Mouse (Mus musculus): Measurements from ENCODE around the gene Smarca4. TPM values are rescaled to one million over a fixed set of nuclear protein-coding genes. Genes with fewer than 3 reads are reported as not detected.

The Smarca4 gene
- total and polyA plus RNA-seq, 2 experiments from 2014 or later = 22.2 to 55.9 TPM

- no peak overlapping the region for H3K27ac ChIP-seq (ENCODE audit: low read depth)
- DNase-seq (ENCODE audit: low spot score) = no peak
- H3K4me1 ChIP-seq (ENCODE audit: control insufficient read depth, insufficient read depth) = no peaks in the 10 kb centered on the region
- peaks cover 91% of the 10 kb centered on the region for H3K36me3 ChIP-seq (replicated peaks; ENCODE audit: control insufficient read depth, insufficient read depth, low read length)
- no peak overlapping the region for H3K4me2 ChIP-seq (ENCODE audit: low read depth, low read length)
- no peak for ATAC-seq (ENCODE audit: insufficient read depth, low read depth)
- no peak overlapping the region for H3K9ac ChIP-seq (replicated peaks; ENCODE audit: low read depth, low read length)
- WGBS = 95% methylated on average over 10 of the region's 10 CpGs
- H3K27me3 ChIP-seq (ENCODE audit: control insufficient read depth, insufficient read depth, low read length) = no peaks in the 10 kb centered on the region
- no peak overlapping the region for H3K4me3 ChIP-seq (ENCODE audit: low read depth, low read length)
- H3K9me3 ChIP-seq (replicated peaks; ENCODE audit: control insufficient read depth, low read length) = no peaks in the 10 kb centered on the region
- TF ChIP-seq CTCF (IDR thresholded peaks at IDR 0.05; ENCODE audit: low read depth) (no peak), EP300 (IDR thresholded peaks at IDR 0.05; ENCODE audit: low read depth) (no peak)
Observed at GRCm38 (mm10) chr9:21575253-21575652, 40.7 kb upstream of the Smarca4 start.

GRCm38 (mm10) chr9:21576286-21576685 is 39.7 kb upstream of the Smarca4 start:
- Histone ChIP-seq H3K9ac (replicated peaks; ENCODE audit: low read depth, low read length) (no peak overlapping the region), H3K36me3 (replicated peaks; ENCODE audit: control insufficient read depth, insufficient read depth, low read length) (peaks cover 92% of the 10 kb centered on the region), H3K27ac (ENCODE audit: low read depth) (no peak overlapping the region), H3K9me3 (replicated peaks; ENCODE audit: control insufficient read depth, low read length) (no peaks in the 10 kb centered on the region), H3K27me3 (ENCODE audit: control insufficient read depth, insufficient read depth, low read length) (no peaks in the 10 kb centered on the region), H3K4me2 (ENCODE audit: low read depth, low read length) (no peak overlapping the region), H3K4me3 (ENCODE audit: low read depth, low read length) (no peak overlapping the region), H3K4me1 (ENCODE audit: control insufficient read depth, insufficient read depth) (no peaks in the 10 kb centered on the region)
- DNase-seq (ENCODE audit: low spot score) (no peak), ATAC-seq (ENCODE audit: insufficient read depth, low read depth) (no peak)
- TF ChIP-seq EP300 (IDR thresholded peaks at IDR 0.05; ENCODE audit: low read depth) (no peak), CTCF (IDR thresholded peaks at IDR 0.05; ENCODE audit: low read depth) (no peak)
- WGBS = 95% methylated on average over 1 of the region's 1 CpGs

DNA sequence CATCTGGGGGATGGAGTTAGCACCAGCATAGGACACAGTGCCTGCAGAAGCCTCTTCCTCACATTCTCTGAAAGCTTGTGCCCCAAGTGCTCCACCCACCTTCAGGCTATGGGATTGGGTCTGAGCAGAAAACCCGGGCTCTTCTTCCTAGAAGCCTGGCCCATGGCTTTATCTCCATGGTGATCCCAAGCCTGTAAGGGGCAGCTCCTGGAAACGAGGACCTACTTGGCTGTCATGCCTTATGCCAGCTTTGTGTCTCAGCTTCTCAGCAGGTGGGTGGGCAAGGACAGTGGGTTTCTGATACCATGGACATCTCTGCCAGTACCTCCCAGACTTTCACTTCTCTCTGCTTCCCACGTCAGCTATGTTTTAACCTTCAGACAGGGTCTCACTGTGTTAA is 37.7 kb upstream of the Smarca4 start:
- H3K4me3 ChIP-seq (ENCODE audit: low read depth, low read length) = no peak overlapping the region
- H3K4me1 ChIP-seq (ENCODE audit: control insufficient read depth, insufficient read depth) = no peaks in the 10 kb centered on the region
- no peaks in the 10 kb centered on the region for H3K27me3 ChIP-seq (ENCODE audit: control insufficient read depth, insufficient read depth, low read length)
- ATAC-seq (ENCODE audit: insufficient read depth, low read depth) = no peak
- H3K9ac ChIP-seq (replicated peaks; ENCODE audit: low read depth, low read length) = no peak overlapping the region
- no peak for TF ChIP-seq CTCF (IDR thresholded peaks at IDR 0.05; ENCODE audit: low read depth)
- no peak for TF ChIP-seq EP300 (IDR thresholded peaks at IDR 0.05; ENCODE audit: low read depth)
- DNase-seq (ENCODE audit: low spot score) = no peak
- 69% methylated on average over 3 of the region's 3 CpGs for WGBS
- H3K27ac ChIP-seq (ENCODE audit: low read depth) = no peak overlapping the region
- no peak overlapping the region for H3K4me2 ChIP-seq (ENCODE audit: low read depth, low read length)
- no peaks in the 10 kb centered on the region for H3K9me3 ChIP-seq (replicated peaks; ENCODE audit: control insufficient read depth, low read length)
- H3K36me3 ChIP-seq (replicated peaks; ENCODE audit: control insufficient read depth, insufficient read depth, low read length) = peaks cover 93% of the 10 kb centered on the region

DNA sequence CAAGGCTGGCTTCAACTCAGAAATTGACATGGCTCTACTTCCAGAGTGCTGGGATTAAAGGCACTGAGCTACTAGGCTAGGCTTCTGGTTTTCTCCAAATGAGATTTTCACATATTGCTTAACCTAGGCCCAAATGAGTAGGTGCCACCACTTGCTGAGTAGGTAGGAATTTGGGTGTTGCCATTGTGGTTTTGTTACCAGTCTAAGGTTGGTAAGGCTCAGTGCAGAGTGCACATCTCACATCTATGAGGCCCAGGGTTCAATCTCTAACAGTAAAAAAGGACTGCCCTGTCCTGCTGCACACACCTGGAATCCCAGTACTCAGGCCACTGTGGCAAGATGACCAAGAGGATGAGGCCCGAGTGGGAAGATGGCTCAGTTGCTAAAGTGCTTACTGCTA is 30.6 kb upstream of the Smarca4 start:
- no peak for ATAC-seq (ENCODE audit: insufficient read depth, low read depth)
- no peaks in the 10 kb centered on the region for H3K9me3 ChIP-seq (replicated peaks; ENCODE audit: control insufficient read depth, low read length)

DNA sequence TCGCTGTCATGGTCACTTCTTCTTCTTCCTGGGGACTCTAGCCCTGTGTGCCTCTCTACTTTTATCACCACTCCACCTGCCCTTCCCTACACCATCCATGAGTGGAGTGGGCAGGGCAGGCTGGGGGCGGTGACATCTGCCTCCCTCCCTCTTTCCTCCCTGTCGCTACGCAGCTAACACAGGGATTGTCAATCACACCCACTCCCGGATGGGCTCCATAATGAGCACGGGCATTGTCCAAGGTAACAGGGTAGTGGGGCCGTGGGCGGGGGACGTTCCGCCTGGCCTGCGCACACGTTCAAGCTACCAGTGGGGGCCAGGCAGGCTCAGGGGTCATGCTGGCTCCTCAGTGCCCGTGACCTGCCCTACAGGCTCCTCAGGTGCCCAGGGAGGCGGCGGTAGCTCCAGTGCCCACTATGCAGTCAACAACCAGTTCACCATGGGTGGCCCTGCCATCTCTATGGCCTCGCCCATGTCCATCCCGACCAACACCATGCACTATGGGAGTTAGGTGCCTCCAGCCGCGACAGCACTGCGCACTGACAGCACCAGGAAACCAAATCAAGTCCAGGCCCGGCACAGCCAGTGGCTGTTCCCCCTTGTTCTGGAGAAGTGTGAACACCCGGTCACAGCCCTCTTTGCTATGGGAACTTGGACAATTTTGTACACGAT is 28.2 kb upstream of the Smarca4 start:
- peaks cover 72% of the 10 kb centered on the region for H3K36me3 ChIP-seq (replicated peaks; ENCODE audit: control insufficient read depth, insufficient read depth, low read length)
- 86% methylated on average over 23 of the region's 23 CpGs for WGBS
- TF ChIP-seq CTCF (IDR thresholded peaks at IDR 0.05; ENCODE audit: low read depth) = no peak
- H3K9me3 ChIP-seq (replicated peaks; ENCODE audit: control insufficient read depth, low read length) = no peaks in the 10 kb centered on the region
- DNase-seq (ENCODE audit: low spot score) (no peak), ATAC-seq (ENCODE audit: insufficient read depth, low read depth) (no peak)
- no peak overlapping the region for H3K9ac ChIP-seq (replicated peaks; ENCODE audit: low read depth, low read length)
- no peaks in the 10 kb centered on the region for H3K27me3 ChIP-seq (ENCODE audit: control insufficient read depth, insufficient read depth, low read length)
- peaks cover 7% of the 10 kb centered on the region for H3K4me1 ChIP-seq (ENCODE audit: control insufficient read depth, insufficient read depth)
- H3K4me3 ChIP-seq (ENCODE audit: low read depth, low read length) = no peak overlapping the region
- H3K4me2 ChIP-seq (ENCODE audit: low read depth, low read length) = no peak overlapping the region
- H3K27ac ChIP-seq (ENCODE audit: low read depth) = no peak overlapping the region

More for the DNA sequence above, 30.6 kb upstream of the Smarca4 start:
- no peak for TF ChIP-seq CTCF (IDR thresholded peaks at IDR 0.05; ENCODE audit: low read depth)
- TF ChIP-seq EP300 (IDR thresholded peaks at IDR 0.05; ENCODE audit: low read depth) = no peak
- H3K4me1 ChIP-seq (ENCODE audit: control insufficient read depth, insufficient read depth) = no peaks in the 10 kb centered on the region
- no peaks in the 10 kb centered on the region for H3K27me3 ChIP-seq (ENCODE audit: control insufficient read depth, insufficient read depth, low read length)
- H3K4me3 ChIP-seq (ENCODE audit: low read depth, low read length) = no peak overlapping the region
- no peak overlapping the region for H3K4me2 ChIP-seq (ENCODE audit: low read depth, low read length)
- H3K36me3 ChIP-seq (replicated peaks; ENCODE audit: control insufficient read depth, insufficient read depth, low read length) = peaks cover 96% of the 10 kb centered on the region
- H3K9ac ChIP-seq (replicated peaks; ENCODE audit: low read depth, low read length) = no peak overlapping the region
- WGBS = 82% methylated on average over 1 of the region's 1 CpGs
- DNase-seq (ENCODE audit: low spot score) = no peak
- H3K27ac ChIP-seq (ENCODE audit: low read depth) = no peak overlapping the region

GRCm38 (mm10) chr9:21588350-21588749 is 27.6 kb upstream of the Smarca4 start:
- WGBS = 76% methylated on average over 8 of the region's 8 CpGs
- DNase-seq (ENCODE audit: low spot score) (no peak), ATAC-seq (ENCODE audit: insufficient read depth, low read depth) (no peak)
- Histone ChIP-seq H3K27me3 (ENCODE audit: control insufficient read depth, insufficient read depth, low read length) (no peaks in the 10 kb centered on the region), H3K4me2 (ENCODE audit: low read depth, low read length) (no peak overlapping the region), H3K9ac (replicated peaks; ENCODE audit: low read depth, low read length) (no peak overlapping the region), H3K27ac (ENCODE audit: low read depth) (no peak overlapping the region), H3K36me3 (replicated peaks; ENCODE audit: control insufficient read depth, insufficient read depth, low read length) (peaks cover 67% of the 10 kb centered on the region), H3K9me3 (replicated peaks; ENCODE audit: control insufficient read depth, low read length) (no peaks in the 10 kb centered on the region), H3K4me1 (ENCODE audit: control insufficient read depth, insufficient read depth) (peaks cover 7% of the 10 kb centered on the region), H3K4me3 (ENCODE audit: low read depth, low read length) (no peak overlapping the region)
- TF ChIP-seq CTCF (IDR thresholded peaks at IDR 0.05; ENCODE audit: low read depth) (no peak), EP300 (IDR thresholded peaks at IDR 0.05; ENCODE audit: low read depth) (no peak)
